Mouse (Mus musculus) left cerebral cortex, adult 11 months (tissue): ENCODE measurements at regions not wholly inside any gene's neighbourhood (a gene's known extent, or its start where the extent isn't known, plus 50 kb on each side); places are given as distances from the start of the nearest gene placed in this dataset.

Experiments used
- DNase-seq: peaks from one replicate; pipeline ENCODE4 v3.0.0; 2022; ENCODE audit warnings: low spot score

- no peak for DNase-seq
These were observed 56.1 kb upstream of the Cav2 start for GRCm38 (mm10) chr6:17224852-17225251.

GRCm38 (mm10) chr6:17226483-17226882 is 54.5 kb upstream of the Cav2 start:
- no peak for DNase-seq
